Mouse (Mus musculus): Measurements from ENCODE around the gene Armc3. TPM values are rescaled to one million over a fixed set of nuclear protein-coding genes. Genes with fewer than 3 reads are reported as not detected.

Gene Armc3
- 0.37 and 0.46 TPM in 2 replicates for polyA plus RNA-seq (2016; fragmentation: Nextera tagmentation; extraction: Ambion mirVana)

GRCm38 (mm10) chr2:19198452-19199365 is at the start of gene Armc3:
Armc3 (plus strand) TSS chr2:19199302.
- peak; percentile 90 for DNase-seq (ENCODE audit: extremely low spot score, low spot score)
- Histone ChIP-seq H3K27ac (peak within 1 kb of the TSS; percentile 89), H3K4me1 (peaks cover 15% of the 10 kb centered on the region), H3K27me3 (ENCODE audit: poor library complexity, severe bottlenecking) (no peaks in the 10 kb centered on the region), H3K36me3 (replicated peaks) (no peaks in the 10 kb centered on the region), H3K9me3 (no peaks in the 10 kb centered on the region), H3K4me3 (peak within 1 kb of the TSS; percentile 57)
- WGBS: 14% methylated on average over 24 of the region's 24 CpGs

- Histone ChIP-seq H3K4me1 (no peaks in the 10 kb centered on the region), H3K27ac (no peak overlapping the region), H3K27me3 (ENCODE audit: poor library complexity, severe bottlenecking) (no peaks in the 10 kb centered on the region), H3K36me3 (replicated peaks) (no peaks in the 10 kb centered on the region), H3K9me3 (no peaks in the 10 kb centered on the region), H3K4me3 (no peak overlapping the region)
- DNase-seq (ENCODE audit: extremely low spot score, low spot score): no peak
- 78% methylated on average over 1 of the region's 1 CpGs for WGBS
These were observed 46.4 kb upstream of the Armc3 start for GRCm38 (mm10) chr2:19152687-19153086.

- Histone ChIP-seq H3K4me3 (no peak overlapping the region), H3K36me3 (replicated peaks) (no peaks in the 10 kb centered on the region), H3K27me3 (ENCODE audit: poor library complexity, severe bottlenecking) (no peaks in the 10 kb centered on the region), H3K27ac (no peak overlapping the region), H3K9me3 (no peaks in the 10 kb centered on the region), H3K4me1 (peaks cover 8% of the 10 kb centered on the region)
- no peak for DNase-seq (ENCODE audit: extremely low spot score, low spot score)
- 72% methylated on average over 4 of the region's 4 CpGs for WGBS
These were observed 42.9 kb upstream of the Armc3 start for GRCm38 (mm10) chr2:19156176-19156575.

GRCm38 (mm10) chr2:19159539-19159938 is 39.6 kb upstream of the Armc3 start:
- WGBS: 80% methylated on average over 5 of the region's 5 CpGs
- no peak overlapping the region for H3K27ac ChIP-seq
- no peaks in the 10 kb centered on the region for H3K36me3 ChIP-seq (replicated peaks)
- H3K4me1 ChIP-seq: peaks cover 8% of the 10 kb centered on the region
- H3K9me3 ChIP-seq: no peaks in the 10 kb centered on the region
- DNase-seq (ENCODE audit: extremely low spot score, low spot score): no peak
- H3K4me3 ChIP-seq: no peak overlapping the region
- no peaks in the 10 kb centered on the region for H3K27me3 ChIP-seq (ENCODE audit: poor library complexity, severe bottlenecking)

GRCm38 (mm10) chr2:19160368-19161114 is 38.6 kb upstream of the Armc3 start:
- H3K4me1 ChIP-seq: peaks cover 8% of the 10 kb centered on the region
- no peaks in the 10 kb centered on the region for H3K27me3 ChIP-seq (ENCODE audit: poor library complexity, severe bottlenecking)
- no peaks in the 10 kb centered on the region for H3K9me3 ChIP-seq
- H3K27ac ChIP-seq: no peak overlapping the region
- 15% methylated on average over 8 of the region's 8 CpGs for WGBS
- H3K4me3 ChIP-seq: no peak overlapping the region
- H3K36me3 ChIP-seq (replicated peaks): no peaks in the 10 kb centered on the region
- no peak for DNase-seq (ENCODE audit: extremely low spot score, low spot score)

GRCm38 (mm10) chr2:19164234-19164633 is 34.9 kb upstream of the Armc3 start:
- Histone ChIP-seq H3K4me3 (no peak overlapping the region), H3K9me3 (no peaks in the 10 kb centered on the region), H3K4me1 (peaks cover 8% of the 10 kb centered on the region), H3K36me3 (replicated peaks) (no peaks in the 10 kb centered on the region), H3K27me3 (ENCODE audit: poor library complexity, severe bottlenecking) (no peaks in the 10 kb centered on the region), H3K27ac (no peak overlapping the region)
- no peak for DNase-seq (ENCODE audit: extremely low spot score, low spot score)
- WGBS: 95% methylated on average over 1 of the region's 1 CpGs

GRCm38 (mm10) chr2:19176827-19177236 is 22.3 kb upstream of the Armc3 start:
- H3K9me3 ChIP-seq: no peaks in the 10 kb centered on the region
- H3K4me1 ChIP-seq: peaks cover 13% of the 10 kb centered on the region
- H3K27me3 ChIP-seq (ENCODE audit: poor library complexity, severe bottlenecking): no peaks in the 10 kb centered on the region
- WGBS: 44% methylated on average over 1 of the region's 1 CpGs
- no peaks in the 10 kb centered on the region for H3K36me3 ChIP-seq (replicated peaks)
- no peak for DNase-seq (ENCODE audit: extremely low spot score, low spot score)
- no peak overlapping the region for H3K4me3 ChIP-seq
- no peak overlapping the region for H3K27ac ChIP-seq

GRCm38 (mm10) chr2:19199366-19199853 is 308 bp downstream of the Armc3 start:
- Histone ChIP-seq H3K27me3 (ENCODE audit: poor library complexity, severe bottlenecking) (no peaks in the 10 kb centered on the region), H3K4me3 (peak overlapping the region; percentile 57), H3K27ac (peak overlapping the region; percentile 89), H3K9me3 (no peaks in the 10 kb centered on the region), H3K4me1 (peaks cover 15% of the 10 kb centered on the region), H3K36me3 (replicated peaks) (no peaks in the 10 kb centered on the region)
- no peak for DNase-seq (ENCODE audit: extremely low spot score, low spot score)
- WGBS: 28% methylated on average over 13 of the region's 13 CpGs

- Histone ChIP-seq H3K4me3 (no peak overlapping the region), H3K9me3 (no peaks in the 10 kb centered on the region), H3K27me3 (ENCODE audit: poor library complexity, severe bottlenecking) (no peaks in the 10 kb centered on the region), H3K4me1 (peaks cover 15% of the 10 kb centered on the region), H3K36me3 (replicated peaks) (no peaks in the 10 kb centered on the region), H3K27ac (no peak overlapping the region)
- WGBS: 81% methylated on average over 1 of the region's 1 CpGs
- no peak for DNase-seq (ENCODE audit: extremely low spot score, low spot score)
These were observed 1.0 kb downstream of the Armc3 start for GRCm38 (mm10) chr2:19200112-19200511.

- H3K9me3 ChIP-seq: no peaks in the 10 kb centered on the region
- peaks cover 15% of the 10 kb centered on the region for H3K4me1 ChIP-seq
- WGBS: 85% methylated on average over 2 of the region's 2 CpGs
- H3K4me3 ChIP-seq: no peak overlapping the region
- no peak for DNase-seq (ENCODE audit: extremely low spot score, low spot score)
- no peak overlapping the region for H3K27ac ChIP-seq
- no peaks in the 10 kb centered on the region for H3K27me3 ChIP-seq (ENCODE audit: poor library complexity, severe bottlenecking)
- H3K36me3 ChIP-seq (replicated peaks): no peaks in the 10 kb centered on the region
These were observed 2.6 kb downstream of the Armc3 start for GRCm38 (mm10) chr2:19201682-19202081.

- 89% methylated on average over 5 of the region's 5 CpGs for WGBS
- H3K9me3 ChIP-seq: peaks cover 4% of the 10 kb centered on the region; the same call in 1 of the 2 replicates
- DNase-seq (ENCODE audit: extremely low spot score, low spot score): no peak
These were observed 35.2 kb downstream of the Armc3 start for GRCm38 (mm10) chr2:19234305-19234704.

GRCm38 (mm10) chr2:19235193-19235592 is 36.1 kb downstream of the Armc3 start:
- Histone ChIP-seq H3K36me3 (replicated peaks) (no peaks in the 10 kb centered on the region), H3K4me1 (peaks cover 3% of the 10 kb centered on the region; the same call in 1 of the 2 replicates), H3K4me3 (no peak overlapping the region), H3K27me3 (ENCODE audit: poor library complexity, severe bottlenecking) (no peaks in the 10 kb centered on the region), H3K9me3 (peaks cover 4% of the 10 kb centered on the region; the same call in 1 of the 2 replicates), H3K27ac (no peak overlapping the region)
- DNase-seq (ENCODE audit: extremely low spot score, low spot score): no peak
- 93% methylated on average over 2 of the region's 2 CpGs for WGBS

More at GRCm38 (mm10) chr2:19234305-19234704, 35.2 kb downstream of the Armc3 start:
- Histone ChIP-seq H3K4me3 (no peak overlapping the region), H3K27me3 (ENCODE audit: poor library complexity, severe bottlenecking) (no peaks in the 10 kb centered on the region), H3K36me3 (replicated peaks) (no peaks in the 10 kb centered on the region), H3K27ac (no peak overlapping the region), H3K4me1 (peaks cover 3% of the 10 kb centered on the region; the same call in 1 of the 2 replicates)
